Mouse (Mus musculus) brain, adult 10 weeks (tissue): ENCODE measurements around the gene Vmn1r208. TPM values are rescaled to one million over a fixed set of nuclear protein-coding genes. Genes with fewer than 3 reads are reported as not detected.

ENCODE experiments used
- polyA plus RNA-seq: library from polyadenylated mRNA; stranded (reverse); fragments of 350-450 nt; fragmentation: Illumina TruSeq; extraction: RNeasy Lipid Tissue Mini Kit (QIAGEN cat#74804); gene quantifications from one replicate; pipeline ENCODE4 v1.2.3, GENCODE M21; 2015; ENCODE audit warnings: low read depth, low replicate concordance

Gene Vmn1r208
- polyA plus RNA-seq, result not detected

DNA sequence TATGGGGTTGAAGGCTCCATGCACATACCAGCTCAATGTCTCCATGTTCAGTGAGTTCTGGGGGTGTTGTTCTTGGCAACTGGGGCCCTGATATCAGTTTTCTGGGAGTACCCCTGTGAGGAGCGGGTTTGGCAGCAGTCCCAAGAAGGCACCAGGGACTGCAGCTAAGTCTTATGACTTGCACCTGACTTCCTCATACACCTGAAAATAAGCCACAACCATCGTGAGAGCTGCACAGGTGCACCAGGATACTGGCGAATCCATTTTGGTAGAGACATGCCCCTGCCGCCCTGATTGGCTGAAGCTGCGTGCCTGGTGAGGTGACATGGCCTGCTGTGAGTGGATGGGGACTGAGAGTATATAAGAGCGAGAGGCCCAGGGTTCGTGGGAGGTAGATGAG, at the start of gene Vmn1r208:
Gene Vmn1r208, minus strand, starts transcription at position 101 of the 400 bp plus-strand sequence.

DNA sequence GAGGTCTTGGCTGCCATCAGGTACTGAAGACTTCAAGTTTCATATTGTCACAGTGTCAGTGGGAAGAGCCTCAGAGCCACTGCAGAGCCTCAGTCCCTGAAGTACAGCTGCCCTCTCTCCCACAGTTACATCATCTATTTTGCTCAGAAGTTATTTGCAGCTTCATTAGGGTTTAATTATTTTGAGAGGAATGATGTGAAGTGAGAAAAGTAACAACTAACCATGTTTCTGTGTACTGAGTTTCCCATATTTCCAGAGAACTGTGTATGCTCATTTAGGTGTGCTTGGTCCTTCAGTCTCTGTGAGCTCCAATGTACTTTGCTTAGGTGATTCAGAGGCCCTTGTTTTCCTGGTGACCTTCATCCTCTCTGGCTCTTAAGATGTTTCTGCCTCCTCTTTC, 32.4 kb upstream of the Vmn1r208 start, which contains the start of gene Vmn1r209:
Gene Vmn1r209, minus strand, starts transcription at position 101 of the 400 bp plus-strand sequence.

DNA sequence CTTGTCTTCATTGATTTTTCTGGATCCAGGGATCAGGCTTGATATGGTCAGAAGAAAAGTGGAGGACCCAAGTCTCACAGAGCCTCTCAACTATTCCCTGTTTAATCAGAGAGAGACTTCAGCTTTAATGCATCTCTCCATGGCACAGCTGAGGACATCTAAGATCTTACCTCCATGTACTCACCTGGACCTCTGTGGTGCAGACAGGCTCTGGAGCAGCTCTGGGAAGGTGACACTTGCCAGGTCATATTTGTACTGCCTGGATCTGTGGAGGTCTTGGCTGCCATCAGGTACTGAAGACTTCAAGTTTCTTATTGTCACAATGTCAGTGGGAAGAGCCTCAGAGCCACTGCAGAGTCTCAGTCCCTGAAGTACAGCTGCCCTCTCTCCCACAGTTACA, 47.7 kb downstream of the Vmn1r208 start, which contains the start of gene Vmn1r207-ps:
Gene Vmn1r207-ps, minus strand, starts transcription at position 101 of the 400 bp plus-strand sequence.

Other genes with a start within 250 kb of the Vmn1r208 start
- gene Vmn1r204, start 224.2 kb downstream of the Vmn1r208 start, polyA plus RNA-seq, result not detected
- gene Vmn1r205, start 184.4 kb downstream of the Vmn1r208 start, polyA plus RNA-seq, result not detected
- gene Vmn1r206, start 153.1 kb downstream of the Vmn1r208 start, polyA plus RNA-seq, result not detected
- gene Vmn1r207-ps, start 47.8 kb downstream of the Vmn1r208 start, polyA plus RNA-seq, result not detected
- not detected for gene Vmn1r209, start 32.3 kb upstream of the Vmn1r208 start, polyA plus RNA-seq
- not detected for gene Vmn1r210, start 53.9 kb upstream of the Vmn1r208 start, polyA plus RNA-seq
- not detected for gene Vmn1r211, start 80.2 kb upstream of the Vmn1r208 start, polyA plus RNA-seq
- not detected for gene Vmn1r212, start 106.8 kb upstream of the Vmn1r208 start, polyA plus RNA-seq
- gene Vmn1r213, start 230.3 kb upstream of the Vmn1r208 start, polyA plus RNA-seq, result not detected